Mouse (Mus musculus) embryonic facial prominence, embryonic 10.5 days (tissue): Measurements from ENCODE around the gene Bloc1s4. TPM values are rescaled to one million over a fixed set of nuclear protein-coding genes. Genes with fewer than 3 reads are reported as not detected.
A peak's percentile ranks its signal among the peaks of the same experiment; 100 is the strongest.
"Not testable (repeated sequence)": the region's sequence is repeated elsewhere in the genome, so short reads cannot be mapped to it uniquely, and the experiment has no call there.

Source experiments
- DNase-seq: peaks from one replicate; pipeline ENCODE4 v3.0.0-alpha.2; 2017; ENCODE audit warnings: low spot score
- H3K27ac ChIP-seq: fragments of 300-500 bp; sonication (generic); replicated peaks from 2 replicates; pipeline ENCODE4 v1.5.1; 2016; ENCODE audit warnings: mild to moderate bottlenecking
- H3K27me3 ChIP-seq: fragments of 300-500 bp; sonication (generic); replicated peaks from 2 replicates; pipeline ENCODE4 v1.6.1; 2016; ENCODE audit warnings: low read depth, mild to moderate bottlenecking; ENCODE audit not compliant: poor library complexity, severe bottlenecking
- H3K36me3 ChIP-seq: fragments of 300-500 bp; sonication (generic); replicated peaks from 2 replicates; pipeline ENCODE4 v1.6.1; 2016; ENCODE audit warnings: mild to moderate bottlenecking, moderate library complexity
- H3K4me1 ChIP-seq: fragments of 300-500 bp; sonication (generic); 2 replicates; pipeline ENCODE4 v1.6.1; 2016
- H3K4me3 ChIP-seq: fragments of 300-500 bp; sonication (generic); 2 replicates; pipeline ENCODE4 v1.5.1; 2016; ENCODE audit warnings: mild to moderate bottlenecking, moderate library complexity
- H3K9me3 ChIP-seq: fragments of 300-500 bp; sonication (generic); 2 replicates; pipeline ENCODE4 v1.6.1; 2016; ENCODE audit warnings: mild to moderate bottlenecking
- WGBS: fragments of 180-500 bp; shearing (Covaris S2); methylation state at CpG from one replicate; pipeline ENCODE4 v1.1.7; 2016; 5-methylcytosine and 5-hydroxymethylcytosine counted together
- polyA plus RNA-seq: library from polyadenylated mRNA; unstranded; fragments of >200 nt; fragmentation: Nextera tagmentation; extraction: Ambion mirVana; gene quantifications from 2 replicates; pipeline ENCODE4 v1.2.1, GENCODE M21; 2016

Bloc1s4 gene
- polyA plus RNA-seq: 20.5 and 24.2 TPM in 2 replicates

DNA sequence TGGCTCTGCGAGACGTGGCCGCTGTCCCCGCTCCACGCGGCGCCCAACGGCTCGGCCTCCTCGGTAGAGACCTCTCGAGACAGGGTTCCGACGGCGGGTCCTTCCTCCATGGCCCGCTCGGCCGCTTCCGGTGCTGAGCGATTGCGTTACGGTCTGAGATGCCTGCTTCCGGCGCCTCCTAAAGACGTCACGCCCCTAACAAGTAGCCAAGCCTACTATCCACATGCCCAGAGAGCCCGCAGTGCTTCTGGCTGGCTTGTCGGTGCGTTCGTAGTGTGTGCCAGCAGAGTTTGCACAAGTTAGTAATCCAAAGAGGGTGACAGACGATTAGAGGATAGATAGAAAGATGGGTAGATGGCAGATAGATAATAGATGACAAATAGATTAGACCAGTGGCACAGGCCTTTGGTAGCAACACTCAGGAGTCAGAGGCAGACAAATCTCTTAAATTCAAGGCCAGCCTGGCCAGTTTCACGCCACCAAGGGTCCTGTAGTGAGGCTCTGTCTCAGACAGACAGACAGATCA, at the start of gene Bloc1s4:
Gene Bloc1s4, minus strand, starts transcription at position 115 of the 526 bp plus-strand sequence.
- Histone ChIP-seq H3K4me1 (peaks cover 21% of the 10 kb centered on the region), H3K27me3 (0 out of 2 replicates have a peak, but pooled peaks cover 5% of the 10 kb centered on the region), H3K27ac (peak within 1 kb of the TSS; percentile 89), H3K4me3 (peak within 1 kb of the TSS; percentile 100), H3K9me3 (no peaks in the 10 kb centered on the region), H3K36me3 (0 out of 2 replicates have a peak, but pooled peaks cover 3% of the 10 kb centered on the region)
- WGBS: 5% methylated on average over 31 of the region's 31 CpGs
- peak; percentile 94 for DNase-seq

DNA sequence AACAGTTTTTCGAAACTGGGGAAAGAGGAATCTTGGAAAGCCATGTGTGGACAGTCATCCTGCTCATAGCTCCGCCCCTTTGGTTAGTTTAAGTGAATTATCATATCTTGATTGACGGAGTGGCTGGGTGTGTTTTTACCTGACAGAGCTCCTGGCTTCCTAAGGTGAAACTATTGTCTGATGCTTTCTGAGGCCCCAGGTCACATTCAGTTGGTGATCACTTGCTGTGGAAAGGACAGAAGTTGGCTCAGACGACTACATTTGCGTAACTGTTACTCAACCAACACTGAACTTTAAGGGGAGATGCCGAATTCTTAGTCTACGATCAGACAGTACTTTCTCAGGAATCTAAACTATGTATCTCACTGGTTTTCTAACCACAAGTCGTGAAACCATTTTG, 48.8 kb upstream of the Bloc1s4 start:
- H3K27me3 ChIP-seq: 0 out of 2 replicates have a peak, but pooled peaks cover 5% of the 10 kb centered on the region
- no peak for DNase-seq
- H3K4me3 ChIP-seq: peak overlapping the region; percentile 83
- H3K27ac ChIP-seq: peak overlapping the region; percentile 94; the same call in 1 of the 2 replicates
- no peaks in the 10 kb centered on the region for H3K9me3 ChIP-seq
- peaks cover 5% of the 10 kb centered on the region for H3K4me1 ChIP-seq
- peaks cover 24% of the 10 kb centered on the region for H3K36me3 ChIP-seq
- 53% methylated on average over 8 of the region's 8 CpGs for WGBS

DNA sequence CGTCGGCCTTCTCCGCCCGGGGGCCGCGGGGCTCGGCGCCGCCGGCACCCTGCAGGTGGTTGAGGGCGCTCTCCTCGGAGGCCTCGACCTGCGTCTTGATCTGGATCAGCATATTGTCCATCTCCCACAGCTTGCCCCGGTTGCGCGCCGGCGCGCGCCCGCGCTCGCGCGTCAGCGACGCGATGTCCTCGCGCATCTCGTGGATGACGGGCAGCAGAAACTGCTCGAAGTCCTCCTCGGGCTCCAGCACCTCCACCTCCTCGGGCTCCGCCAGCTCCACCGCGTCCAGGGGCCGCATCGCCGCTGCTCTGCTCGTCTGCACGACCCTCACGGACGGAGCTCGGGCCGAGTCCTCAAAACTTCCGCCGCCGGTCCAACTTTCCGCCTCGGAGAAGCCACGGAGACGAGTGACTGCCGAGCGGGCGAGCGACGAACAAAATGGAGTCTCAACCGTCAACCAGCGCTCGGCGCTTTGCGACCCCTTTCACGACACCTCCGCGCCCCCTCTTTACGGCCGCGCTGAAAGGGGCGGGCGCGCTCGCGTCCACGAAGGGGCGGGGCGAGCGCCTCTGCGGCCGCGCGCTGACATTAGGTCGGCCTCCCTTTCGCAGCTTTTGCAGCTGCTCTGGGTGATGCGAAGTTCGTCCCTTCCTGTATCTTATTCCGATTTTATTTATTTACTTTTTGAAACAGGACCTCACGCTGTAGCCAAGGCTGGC, 48.0 kb upstream of the Bloc1s4 start, which contains the start of gene Mrfap1:
Gene Mrfap1, minus strand, starts transcription at position 477 of the 719 bp plus-strand sequence.
- peak; percentile 96 for DNase-seq
- under 1% methylated on average over 90 of the region's 90 CpGs for WGBS
- peak within 1 kb of the TSS; percentile 94 for H3K27ac ChIP-seq

GRCm38 (mm10) chr5:36795647-36796295, 47.3 kb upstream of the Bloc1s4 start:
- 5% methylated on average over 35 of the region's 37 CpGs for WGBS
- H3K27me3 ChIP-seq, H3K9me3 ChIP-seq, H3K4me1 ChIP-seq: not testable (repeated sequence)
- peak overlapping the region; percentile 83 for H3K4me3 ChIP-seq
- peak overlapping the region; percentile 94 for H3K27ac ChIP-seq
- H3K36me3 ChIP-seq: peaks cover 31% of the 10 kb centered on the region
- DNase-seq: peak; percentile 68

More for the DNA sequence above, 48.0 kb upstream of the Bloc1s4 start, which contains the start of gene Mrfap1:
- not testable (repeated sequence) for H3K27me3 ChIP-seq, H3K4me1 ChIP-seq, H3K9me3 ChIP-seq
- peaks cover 25% of the 10 kb centered on the region for H3K36me3 ChIP-seq
- peak within 1 kb of the TSS; percentile 83 for H3K4me3 ChIP-seq

DNA sequence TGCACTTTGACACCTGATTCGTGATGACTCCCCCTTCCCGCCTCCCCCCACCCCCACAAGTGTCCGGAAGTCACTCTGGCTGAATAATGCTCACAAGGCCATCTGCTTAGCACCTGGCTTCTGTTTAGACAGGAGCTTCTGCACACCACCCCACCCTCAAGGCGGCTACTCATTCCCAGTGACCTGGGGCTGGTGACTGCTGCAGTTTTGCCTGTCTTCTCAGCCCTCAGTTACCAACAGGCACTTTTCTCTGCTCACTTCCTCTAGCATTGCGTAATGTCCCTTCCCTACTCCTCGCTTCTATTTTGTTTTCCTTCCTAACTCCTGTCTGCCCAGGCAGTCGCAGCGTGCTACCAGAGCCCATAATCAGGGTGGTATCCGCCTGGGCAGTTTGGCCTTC, 43.4 kb upstream of the Bloc1s4 start:
- Histone ChIP-seq H3K4me3 (no peak overlapping the region), H3K9me3 (no peaks in the 10 kb centered on the region), H3K36me3 (peaks cover 34% of the 10 kb centered on the region), H3K4me1 (peaks cover under 1% of the 10 kb centered on the region; the same call in 1 of the 2 replicates), H3K27ac (no peak overlapping the region), H3K27me3 (no peaks in the 10 kb centered on the region)
- no peak for DNase-seq
- WGBS: 82% methylated on average over 9 of the region's 9 CpGs

DNA sequence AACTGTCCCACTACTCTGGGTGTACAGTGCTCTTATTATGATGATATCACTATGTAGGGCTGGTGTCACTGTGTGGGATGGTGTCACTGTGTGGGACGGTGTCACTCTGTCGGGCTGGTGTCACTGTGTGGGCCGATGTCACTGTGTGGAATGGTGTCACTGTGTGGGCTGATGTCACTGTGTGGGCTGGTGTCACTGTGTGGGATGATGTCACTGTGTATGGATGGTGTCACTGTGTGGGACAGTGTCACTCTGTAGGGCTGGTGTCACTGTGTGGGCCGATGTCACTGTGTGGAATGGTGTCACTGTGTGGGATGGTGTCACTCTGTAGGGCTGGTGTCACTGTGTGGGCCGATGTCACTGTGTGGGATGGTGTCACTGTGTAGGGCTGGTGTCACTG, 37.6 kb upstream of the Bloc1s4 start:
- H3K9me3 ChIP-seq: no peaks in the 10 kb centered on the region
- no peaks in the 10 kb centered on the region for H3K4me1 ChIP-seq
- H3K36me3 ChIP-seq: 0 out of 2 replicates have a peak, but pooled peaks cover 6% of the 10 kb centered on the region
- DNase-seq: no peak
- H3K27ac ChIP-seq: no peak overlapping the region
- H3K27me3 ChIP-seq: no peaks in the 10 kb centered on the region
- 96% methylated on average over 5 of the region's 5 CpGs for WGBS
- no peak overlapping the region for H3K4me3 ChIP-seq

- DNase-seq: no peak
- no peak overlapping the region for H3K4me3 ChIP-seq
- 89% methylated on average over 2 of the region's 2 CpGs for WGBS
- peaks cover 3% of the 10 kb centered on the region for H3K9me3 ChIP-seq
- H3K4me1 ChIP-seq: peaks cover 22% of the 10 kb centered on the region
- no peaks in the 10 kb centered on the region for H3K36me3 ChIP-seq
- H3K27me3 ChIP-seq: no peaks in the 10 kb centered on the region
- no peak overlapping the region for H3K27ac ChIP-seq
These were observed 31.1 kb upstream of the Bloc1s4 start for GRCm38 (mm10) chr5:36779512-36779911.

GRCm38 (mm10) chr5:36778901-36779300, 30.5 kb upstream of the Bloc1s4 start:
- no peak overlapping the region for H3K4me3 ChIP-seq
- no peaks in the 10 kb centered on the region for H3K27me3 ChIP-seq
- 91% methylated on average over 1 of the region's 2 CpGs for WGBS
- H3K4me1 ChIP-seq: peaks cover 22% of the 10 kb centered on the region
- H3K9me3 ChIP-seq: peaks cover 3% of the 10 kb centered on the region
- H3K36me3 ChIP-seq: no peaks in the 10 kb centered on the region
- DNase-seq: no peak
- H3K27ac ChIP-seq: no peak overlapping the region

DNA sequence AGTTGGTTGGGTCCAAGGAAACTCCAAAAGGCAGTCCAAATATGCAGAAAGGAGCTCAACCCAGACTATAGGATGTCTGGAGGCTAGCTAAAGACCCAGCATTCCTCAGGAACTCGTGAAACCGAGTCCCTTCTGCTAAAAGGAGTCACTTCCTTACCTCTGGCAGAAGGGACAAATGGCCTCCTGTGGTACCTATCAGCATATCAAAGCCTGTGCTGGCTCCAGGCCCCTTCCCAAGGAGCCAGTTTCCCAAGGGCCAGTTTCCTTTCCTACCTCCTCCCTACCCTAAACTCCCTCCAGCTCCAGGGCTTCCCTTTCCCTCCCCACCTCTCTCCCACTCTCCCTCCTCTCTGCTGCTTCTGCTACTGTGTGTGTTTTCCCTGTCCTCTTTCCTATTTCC, 28.7 kb upstream of the Bloc1s4 start:
- peaks cover 22% of the 10 kb centered on the region for H3K4me1 ChIP-seq
- H3K27me3 ChIP-seq: no peaks in the 10 kb centered on the region
- H3K27ac ChIP-seq: 0 out of 2 replicates have a peak overlapping the region, but pooled peaks have one; percentile 66
- WGBS: 2% methylated on average over 2 of the region's 2 CpGs
- H3K36me3 ChIP-seq: no peaks in the 10 kb centered on the region
- no peak overlapping the region for H3K4me3 ChIP-seq
- no peak for DNase-seq
- peaks cover 3% of the 10 kb centered on the region for H3K9me3 ChIP-seq

GRCm38 (mm10) chr5:36776021-36776575, 27.6 kb upstream of the Bloc1s4 start:
- H3K9me3 ChIP-seq: peaks cover 3% of the 10 kb centered on the region
- peak overlapping the region; percentile 66 for H3K27ac ChIP-seq
- no peak overlapping the region for H3K4me3 ChIP-seq
- no peaks in the 10 kb centered on the region for H3K36me3 ChIP-seq
- no peaks in the 10 kb centered on the region for H3K27me3 ChIP-seq
- WGBS: 13% methylated on average over 9 of the region's 9 CpGs
- peak; percentile 58 for DNase-seq
- H3K4me1 ChIP-seq: peaks cover 22% of the 10 kb centered on the region

DNA sequence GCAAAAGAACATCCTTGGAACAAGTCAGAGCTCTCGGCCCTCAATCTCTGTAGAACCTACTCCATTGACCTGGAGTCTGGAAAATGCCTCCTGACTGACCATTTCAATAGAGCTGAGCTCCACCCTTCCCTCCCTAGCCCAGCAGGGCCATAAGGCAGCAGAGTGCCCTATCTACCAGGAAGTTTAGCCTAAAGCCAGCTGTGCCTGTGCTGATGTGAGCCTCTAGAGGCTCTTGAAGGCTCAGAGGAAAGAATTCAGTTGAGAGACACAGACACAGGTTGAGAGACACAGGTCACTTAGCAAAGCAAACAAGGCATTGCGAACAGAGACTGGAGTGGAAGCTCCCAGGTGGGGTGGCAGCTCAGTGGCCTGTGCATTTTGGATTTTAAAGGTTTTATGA, 26.9 kb upstream of the Bloc1s4 start:
- no peaks in the 10 kb centered on the region for H3K27me3 ChIP-seq
- no peak overlapping the region for H3K4me3 ChIP-seq
- peaks cover 3% of the 10 kb centered on the region for H3K9me3 ChIP-seq
- H3K4me1 ChIP-seq: peaks cover 22% of the 10 kb centered on the region
- WGBS: 87% methylated on average over 2 of the region's 2 CpGs
- no peak for DNase-seq
- H3K36me3 ChIP-seq: no peaks in the 10 kb centered on the region
- H3K27ac ChIP-seq: 0 out of 2 replicates have a peak overlapping the region, but pooled peaks have one; percentile 45

- Histone ChIP-seq H3K4me1 (peaks cover 23% of the 10 kb centered on the region), H3K9me3 (no peaks in the 10 kb centered on the region), H3K27ac (no peak overlapping the region), H3K4me3 (no peak overlapping the region), H3K36me3 (no peaks in the 10 kb centered on the region), H3K27me3 (no peaks in the 10 kb centered on the region)
- WGBS: 82% methylated on average over 5 of the region's 5 CpGs
- no peak for DNase-seq
These were observed 24.1 kb upstream of the Bloc1s4 start for GRCm38 (mm10) chr5:36772586-36772985.
